Mouse (Mus musculus) embryonic facial prominence, embryonic 15.5 days (tissue): ENCODE data around the gene Shisa6. TPM values are rescaled to one million over a fixed set of nuclear protein-coding genes. Genes with fewer than 3 reads are reported as not detected.

Experiments
- ATAC-seq: fragments of 200-750 bp; cut with Nextera tagmentation; 2 replicates; pipeline ENCODE4 v1.8.0; 2017; ENCODE audit warnings: low read depth, moderate TSS enrichment; ENCODE audit not compliant: insufficient number of reproducible peaks, low FRiP score, low TSS enrichment
- H3K27ac ChIP-seq: fragments of 300-500 bp; sonication (generic); replicated peaks from 2 replicates; pipeline ENCODE4 v1.5.1; 2015; ENCODE audit warnings: mild to moderate bottlenecking, inconsistent platforms
- H3K27me3 ChIP-seq: fragments of 300-500 bp; sonication (generic); 2 replicates; pipeline ENCODE4 v1.6.1; 2015; ENCODE audit warnings: inconsistent platforms
- H3K36me3 ChIP-seq: fragments of 300-500 bp; sonication (generic); 2 replicates; pipeline ENCODE4 v1.6.1; 2015; ENCODE audit warnings: mild to moderate bottlenecking, inconsistent platforms
- H3K4me1 ChIP-seq: fragments of 300-500 bp; sonication (generic); 2 replicates; pipeline ENCODE4 v1.6.1; 2015; ENCODE audit warnings: inconsistent platforms
- H3K4me2 ChIP-seq: fragments of 300-500 bp; sonication (generic); replicated peaks from 2 replicates; pipeline ENCODE4 v1.6.1; 2015; ENCODE audit warnings: mild to moderate bottlenecking, inconsistent platforms
- H3K4me3 ChIP-seq: fragments of 300-500 bp; sonication (generic); replicated peaks from 2 replicates; pipeline ENCODE4 v1.5.1; 2015; ENCODE audit warnings: mild to moderate bottlenecking, inconsistent platforms
- H3K9ac ChIP-seq: fragments of 300-500 bp; sonication (generic); 2 replicates; pipeline ENCODE4 v1.6.1; 2015; ENCODE audit warnings: inconsistent platforms
- H3K9me3 ChIP-seq: fragments of 300-500 bp; sonication (generic); replicated peaks from 2 replicates; pipeline ENCODE4 v1.6.1; 2016; ENCODE audit warnings: inconsistent platforms
- WGBS: fragments of 180-500 bp; shearing (Covaris S2); methylation state at CpG from one replicate; pipeline ENCODE4 v1.1.7; 2015; 5-methylcytosine and 5-hydroxymethylcytosine counted together
- polyA plus RNA-seq: library from polyadenylated mRNA; unstranded; fragments of >200 nt; fragmentation: Nextera tagmentation; extraction: Ambion mirVana; gene quantifications from 2 replicates; pipeline ENCODE4 v1.2.1, GENCODE M21; 2015

The Shisa6 gene
- polyA plus RNA-seq: 0.07 TPM in 2 replicates

GRCm38 (mm10) chr11:66525371-66526045, at the start of gene Shisa6:
TSS of gene Shisa6 (minus strand) at chr11:66525964.
- H3K9me3 ChIP-seq: no peaks in the 10 kb centered on the region
- peaks cover 88% of the 10 kb centered on the region for H3K27me3 ChIP-seq
- no peak within 1 kb of the TSS for H3K9ac ChIP-seq
- H3K4me2 ChIP-seq: peak within 1 kb of the TSS; percentile 89
- peaks cover 20% of the 10 kb centered on the region for H3K4me1 ChIP-seq
- no peak within 1 kb of the TSS for H3K27ac ChIP-seq
- ATAC-seq: no peak
- under 1% methylated on average over 86 of the region's 89 CpGs for WGBS
- peak within 1 kb of the TSS; percentile 51 for H3K4me3 ChIP-seq
- H3K36me3 ChIP-seq: no peaks in the 10 kb centered on the region

GRCm38 (mm10) chr11:66573888-66574287, 48.1 kb upstream of the Shisa6 start:
- no peak overlapping the region for H3K9ac ChIP-seq
- H3K27ac ChIP-seq: no peak overlapping the region
- H3K27me3 ChIP-seq: no peaks in the 10 kb centered on the region
- no peak overlapping the region for H3K4me3 ChIP-seq
- no peaks in the 10 kb centered on the region for H3K36me3 ChIP-seq
- no peaks in the 10 kb centered on the region for H3K4me1 ChIP-seq
- H3K9me3 ChIP-seq: no peaks in the 10 kb centered on the region
- no peak for ATAC-seq
- 27% methylated on average over 2 of the region's 2 CpGs for WGBS
- no peak overlapping the region for H3K4me2 ChIP-seq

GRCm38 (mm10) chr11:66569045-66569444, 43.3 kb upstream of the Shisa6 start:
- Histone ChIP-seq H3K9ac (no peak overlapping the region), H3K27ac (no peak overlapping the region), H3K4me1 (no peaks in the 10 kb centered on the region), H3K4me2 (no peak overlapping the region), H3K27me3 (peaks cover 21% of the 10 kb centered on the region), H3K36me3 (no peaks in the 10 kb centered on the region), H3K9me3 (no peaks in the 10 kb centered on the region), H3K4me3 (no peak overlapping the region)
- 80% methylated on average over 4 of the region's 4 CpGs for WGBS
- no peak for ATAC-seq

GRCm38 (mm10) chr11:66568386-66568791, 42.6 kb upstream of the Shisa6 start:
- Histone ChIP-seq H3K4me1 (no peaks in the 10 kb centered on the region), H3K27me3 (peaks cover 21% of the 10 kb centered on the region), H3K4me3 (no peak overlapping the region), H3K27ac (no peak overlapping the region), H3K4me2 (no peak overlapping the region), H3K9me3 (no peaks in the 10 kb centered on the region), H3K36me3 (no peaks in the 10 kb centered on the region), H3K9ac (no peak overlapping the region)
- 27% methylated on average over 4 of the region's 4 CpGs for whole genome bisulfite sequencing
- no peak for ATAC-seq

- peaks cover 21% of the 10 kb centered on the region for H3K27me3 ChIP-seq
- no peak overlapping the region for H3K4me3 ChIP-seq
- 6% methylated on average over 10 of the region's 10 CpGs for WGBS
- no peak overlapping the region for H3K27ac ChIP-seq
- no peaks in the 10 kb centered on the region for H3K4me1 ChIP-seq
- H3K9ac ChIP-seq: no peak overlapping the region
- no peak for ATAC-seq
- H3K9me3 ChIP-seq: no peaks in the 10 kb centered on the region
- H3K4me2 ChIP-seq: no peak overlapping the region
- H3K36me3 ChIP-seq: no peaks in the 10 kb centered on the region
Measured at GRCm38 (mm10) chr11:66567382-66567781, 41.6 kb upstream of the Shisa6 start.

GRCm38 (mm10) chr11:66562274-66562673, 36.5 kb upstream of the Shisa6 start:
- WGBS: 54% methylated on average over 7 of the region's 7 CpGs
- H3K4me1 ChIP-seq: no peaks in the 10 kb centered on the region
- no peaks in the 10 kb centered on the region for H3K36me3 ChIP-seq
- H3K4me2 ChIP-seq: no peak overlapping the region
- H3K4me3 ChIP-seq: no peak overlapping the region
- no peaks in the 10 kb centered on the region for H3K9me3 ChIP-seq
- H3K9ac ChIP-seq: no peak overlapping the region
- ATAC-seq: no peak
- peaks cover 9% of the 10 kb centered on the region for H3K27me3 ChIP-seq
- no peak overlapping the region for H3K27ac ChIP-seq

- no peak for ATAC-seq
- 44% methylated on average over 1 of the region's 1 CpGs for WGBS
Measured at GRCm38 (mm10) chr11:66537820-66538219, 12.1 kb upstream of the Shisa6 start.

GRCm38 (mm10) chr11:66535866-66536265, 10.1 kb upstream of the Shisa6 start:
- Histone ChIP-seq H3K4me1 (no peaks in the 10 kb centered on the region), H3K9me3 (no peaks in the 10 kb centered on the region), H3K27ac (no peak overlapping the region), H3K4me2 (no peak overlapping the region), H3K4me3 (no peak overlapping the region), H3K36me3 (no peaks in the 10 kb centered on the region), H3K9ac (no peak overlapping the region), H3K27me3 (no peaks in the 10 kb centered on the region)
- WGBS: 51% methylated on average over 9 of the region's 9 CpGs
- ATAC-seq: no peak

More at GRCm38 (mm10) chr11:66537820-66538219, 12.1 kb upstream of the Shisa6 start:
- Histone ChIP-seq H3K27ac (no peak overlapping the region), H3K36me3 (no peaks in the 10 kb centered on the region), H3K27me3 (no peaks in the 10 kb centered on the region), H3K4me3 (no peak overlapping the region), H3K9ac (no peak overlapping the region), H3K4me1 (no peaks in the 10 kb centered on the region), H3K4me2 (no peak overlapping the region), H3K9me3 (no peaks in the 10 kb centered on the region)

GRCm38 (mm10) chr11:66535156-66535555, 9.4 kb upstream of the Shisa6 start:
- no peak overlapping the region for H3K27ac ChIP-seq
- no peaks in the 10 kb centered on the region for H3K36me3 ChIP-seq
- no peak for ATAC-seq
- H3K27me3 ChIP-seq: peaks cover 3% of the 10 kb centered on the region; the same call in 1 of the 2 replicates
- no peak overlapping the region for H3K4me3 ChIP-seq
- whole genome bisulfite sequencing: 53% methylated on average over 4 of the region's 4 CpGs
- no peaks in the 10 kb centered on the region for H3K4me1 ChIP-seq
- H3K9ac ChIP-seq: no peak overlapping the region
- no peaks in the 10 kb centered on the region for H3K9me3 ChIP-seq
- H3K4me2 ChIP-seq: no peak overlapping the region

- 66% methylated on average over 4 of the region's 4 CpGs for WGBS
- H3K4me1 ChIP-seq: no peaks in the 10 kb centered on the region
- no peak overlapping the region for H3K4me3 ChIP-seq
- ATAC-seq: no peak
- H3K9me3 ChIP-seq: no peaks in the 10 kb centered on the region
- H3K27me3 ChIP-seq: peaks cover 11% of the 10 kb centered on the region; the same call in 1 of the 2 replicates
- no peak overlapping the region for H3K9ac ChIP-seq
- H3K36me3 ChIP-seq: no peaks in the 10 kb centered on the region
- H3K4me2 ChIP-seq: no peak overlapping the region
- no peak overlapping the region for H3K27ac ChIP-seq
Measured at GRCm38 (mm10) chr11:66534291-66534690, 8.5 kb upstream of the Shisa6 start.

GRCm38 (mm10) chr11:66528146-66528545, 2.4 kb upstream of the Shisa6 start:
- no peak overlapping the region for H3K4me3 ChIP-seq
- no peaks in the 10 kb centered on the region for H3K36me3 ChIP-seq
- peaks cover 20% of the 10 kb centered on the region for H3K4me1 ChIP-seq
- ATAC-seq: no peak
- H3K9me3 ChIP-seq: no peaks in the 10 kb centered on the region
- H3K9ac ChIP-seq: no peak overlapping the region
- H3K27ac ChIP-seq: no peak overlapping the region
- H3K4me2 ChIP-seq: no peak overlapping the region
- H3K27me3 ChIP-seq: peaks cover 72% of the 10 kb centered on the region

GRCm38 (mm10) chr11:66527343-66527742, 1.6 kb upstream of the Shisa6 start:
- Histone ChIP-seq H3K4me1 (peaks cover 20% of the 10 kb centered on the region), H3K9ac (no peak overlapping the region), H3K4me2 (no peak overlapping the region), H3K36me3 (no peaks in the 10 kb centered on the region), H3K27me3 (peaks cover 80% of the 10 kb centered on the region), H3K9me3 (no peaks in the 10 kb centered on the region), H3K4me3 (no peak overlapping the region), H3K27ac (no peak overlapping the region)
- ATAC-seq: no peak
- under 1% methylated on average over 5 of the region's 5 CpGs for WGBS
